Mouse (Mus musculus) spleen, adult 2 months (tissue): Measurements from ENCODE around the gene Inppl1.

Experiments
- CTCF ChIP-seq: fragments of 200-500 bp; IDR thresholded peaks from 2 replicates; pipeline ENCODE4 v1.5.1; 2011; ENCODE audit warnings: mild to moderate bottlenecking, inconsistent platforms; ENCODE audit not compliant: insufficient read depth, insufficient read length, insufficient replicate concordance; ENCODE audit errors: extremely low read depth
- POLR2A ChIP-seq: fragments of 200-500 bp; IDR thresholded peaks from 2 replicates; pipeline ENCODE4 v1.6.1; 2011; ENCODE audit warnings: low read depth, low read length, inconsistent platforms

DNA sequence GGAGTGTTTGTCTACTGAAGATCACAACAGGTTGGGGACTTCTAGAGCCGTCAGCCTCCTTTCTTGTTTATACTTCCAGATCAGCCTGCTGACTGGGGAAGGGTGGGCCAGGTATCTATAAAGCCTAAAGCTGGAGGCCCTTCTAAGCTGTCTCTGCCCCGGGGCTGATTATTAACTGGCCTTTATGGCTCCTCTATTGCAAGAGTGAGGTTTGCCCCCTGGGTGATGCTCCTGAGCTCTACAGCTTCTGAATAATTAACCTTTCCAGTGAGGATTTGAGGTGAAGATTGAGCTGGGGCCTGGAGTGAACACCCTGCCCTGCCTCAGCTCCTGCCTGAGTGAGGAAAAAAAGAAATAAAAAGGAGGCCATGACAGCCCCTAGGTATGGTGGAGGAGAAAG lies 32.6 kb upstream of the Inppl1 start, which contains the start of gene Folr1:
- TF ChIP-seq CTCF (no peak), POLR2A (no peak)
